Mouse (Mus musculus) lung, postnatal 14 days (tissue): ENCODE measurements around the gene A030005K14Rik.

Experiments
- DNase-seq: peaks from one replicate; pipeline ENCODE4 v3.0.0; 2021

A030005K14Rik gene

DNA sequence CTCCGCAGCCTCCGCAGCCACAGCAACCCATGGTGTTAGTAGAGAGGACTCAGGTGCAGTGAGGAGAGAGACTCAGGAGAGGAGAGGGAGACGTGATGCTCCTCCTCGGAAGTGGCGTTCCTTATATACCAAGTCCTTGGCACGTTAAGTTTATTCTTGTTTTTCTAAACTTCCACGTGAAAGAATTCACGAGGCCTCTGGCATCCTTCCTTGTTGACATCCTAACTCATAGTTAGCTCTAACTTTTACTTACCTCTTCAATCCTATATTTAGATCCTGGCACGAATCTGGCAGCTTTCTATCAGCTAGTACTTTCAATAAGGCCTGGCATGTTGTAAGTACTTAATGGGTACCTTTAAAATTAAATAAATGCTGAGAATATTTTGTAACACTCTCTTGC, at the start of gene A030005K14Rik:
A030005K14Rik (minus strand) TSS at position 101 of the 400 bp plus-strand sequence.
- DNase-seq, result no peak

DNA sequence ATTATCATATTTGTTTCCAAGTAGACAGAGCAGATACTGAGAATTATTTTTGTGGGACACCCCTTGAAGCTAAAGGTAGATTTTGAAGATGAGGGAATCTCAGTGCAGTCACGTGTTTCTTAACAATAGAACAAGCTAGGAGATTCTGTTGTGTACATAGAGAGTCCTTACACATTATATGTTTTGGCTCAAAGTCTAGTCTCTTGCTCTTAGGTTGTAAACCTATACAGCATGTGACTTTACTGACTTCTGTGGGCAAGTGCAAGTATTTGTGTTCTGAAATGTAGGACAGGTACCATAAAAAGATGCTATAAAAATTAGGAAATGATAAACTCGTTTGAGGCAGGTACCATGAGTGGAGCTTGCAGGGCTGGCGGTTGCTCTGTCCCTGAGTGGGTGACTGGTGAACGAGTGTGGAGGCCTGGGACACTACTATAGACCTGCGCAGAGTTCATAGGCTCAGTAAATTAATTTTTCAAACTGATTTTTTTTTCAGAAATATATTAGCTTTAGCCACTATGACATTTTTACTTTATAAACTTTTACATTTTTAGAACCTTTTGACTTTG, 48.3 kb upstream of the A030005K14Rik start:
- no peak for DNase-seq

DNA sequence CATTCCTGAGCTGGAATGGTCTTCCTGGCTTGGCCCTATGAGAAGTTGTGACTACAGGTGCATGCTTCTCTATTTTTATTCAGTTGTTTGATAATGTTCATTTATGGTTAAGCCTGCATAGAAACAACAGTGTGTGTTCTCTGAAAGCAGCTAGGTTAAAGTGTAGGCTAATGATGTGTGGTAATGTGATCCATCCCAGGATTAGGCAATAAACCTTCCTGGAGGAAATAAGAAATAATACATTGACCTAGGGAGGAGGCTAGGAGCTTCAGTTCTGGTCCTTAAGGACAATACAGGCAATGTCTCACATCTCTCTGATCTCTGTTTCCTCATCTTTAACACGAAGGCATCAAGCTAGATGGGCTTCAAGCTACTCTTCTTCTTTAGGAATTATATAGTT, 46.3 kb upstream of the A030005K14Rik start:
- no peak for DNase-seq

DNA sequence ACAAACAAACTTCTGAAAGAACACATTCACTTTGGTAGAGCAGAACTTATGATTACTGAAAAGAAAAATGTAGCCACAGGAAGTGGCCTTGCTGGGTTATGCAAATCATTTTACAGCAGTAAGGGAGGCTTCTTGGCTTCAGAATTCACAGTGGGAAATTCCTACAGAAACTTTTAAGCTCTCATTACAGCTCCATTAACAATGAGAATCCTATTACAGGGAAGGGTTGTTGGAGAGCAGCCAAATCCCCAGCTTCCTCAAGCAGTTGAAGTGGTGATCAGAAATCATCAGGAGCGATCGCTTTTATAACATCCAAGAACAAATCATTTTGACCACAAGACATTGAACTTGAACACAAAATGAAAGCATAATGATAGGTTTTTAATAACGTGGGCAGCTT, 42.7 kb upstream of the A030005K14Rik start:
- DNase-seq, result peak; percentile 5

DNA sequence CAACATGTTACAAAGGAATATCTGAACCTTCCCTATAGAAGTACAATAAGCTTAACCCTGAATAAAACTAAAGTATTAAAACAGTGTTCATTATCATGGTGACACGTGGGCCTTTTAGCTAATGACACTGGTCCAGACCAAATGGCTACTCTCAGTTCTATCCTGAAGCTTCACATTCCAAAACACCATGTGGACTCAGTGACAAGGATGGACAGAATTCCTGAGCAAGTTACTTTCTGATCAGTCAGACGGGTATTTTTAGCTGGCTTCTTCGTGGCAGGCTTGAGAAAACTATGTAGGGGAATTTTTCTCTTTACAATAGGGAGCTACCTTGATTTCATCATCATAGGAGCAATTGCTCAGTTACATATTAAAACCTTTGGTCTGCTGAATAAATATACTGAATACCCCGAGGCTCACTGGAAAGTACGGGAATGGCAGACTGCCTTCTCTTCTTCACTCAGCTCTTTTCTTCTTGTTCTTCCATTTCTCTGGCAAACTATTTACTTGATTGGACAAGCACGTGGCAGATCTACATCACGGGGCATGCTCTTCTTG, 40.5 kb upstream of the A030005K14Rik start:
- DNase-seq, result no peak

GRCm38 (mm10) chr1:83099160-83099559, 40.0 kb upstream of the A030005K14Rik start:
- no peak for DNase-seq

- DNase-seq, result no peak
These were observed 37.8 kb upstream of the A030005K14Rik start for GRCm38 (mm10) chr1:83096935-83097334.

- no peak for DNase-seq
These were observed 32.1 kb upstream of the A030005K14Rik start for GRCm38 (mm10) chr1:83091268-83091667.

DNA sequence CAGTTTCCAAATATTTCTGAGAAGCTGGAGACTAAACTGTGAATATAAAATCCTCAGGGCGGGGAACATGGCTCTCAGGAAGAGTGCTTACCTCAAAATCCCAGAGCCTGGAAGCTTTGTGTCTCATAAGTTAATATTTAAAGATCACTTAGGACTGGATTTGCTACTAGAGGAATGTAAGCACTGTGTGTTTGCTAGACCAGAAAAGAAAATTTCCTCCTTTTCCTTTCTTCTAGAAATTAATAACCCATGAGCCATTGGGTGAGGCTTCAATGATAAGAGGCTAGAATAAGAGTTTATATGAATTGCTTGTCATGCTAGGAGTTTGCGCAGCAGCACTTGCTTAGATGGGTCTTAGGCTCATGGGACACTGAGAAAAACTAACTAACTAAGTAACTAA, 25.6 kb upstream of the A030005K14Rik start:
- no peak for DNase-seq

DNA sequence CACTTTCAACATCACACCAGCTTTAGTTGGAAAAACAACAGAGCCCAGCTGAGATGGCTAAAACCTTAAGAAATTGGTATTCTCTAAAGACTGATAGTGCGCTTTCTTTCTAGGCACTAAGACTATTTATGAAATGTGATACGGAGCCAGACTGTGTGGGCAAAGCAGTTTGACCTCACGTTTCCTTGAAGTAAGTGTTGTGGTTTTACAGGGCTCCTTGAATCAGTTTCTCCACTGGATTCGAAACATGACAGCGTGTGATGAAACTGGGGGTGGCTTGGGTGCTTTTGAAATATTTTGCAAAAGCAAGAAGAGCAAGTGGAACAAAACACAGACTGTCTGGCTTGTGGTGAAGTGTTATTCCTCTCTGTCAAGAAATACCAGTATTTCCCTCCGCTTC, 17.8 kb upstream of the A030005K14Rik start:
- no peak for DNase-seq

- peak; percentile 35 for DNase-seq
These were observed 17.2 kb upstream of the A030005K14Rik start for GRCm38 (mm10) chr1:83076190-83076917.

- no peak for DNase-seq
These were observed 16.5 kb upstream of the A030005K14Rik start for GRCm38 (mm10) chr1:83075526-83076189.

DNA sequence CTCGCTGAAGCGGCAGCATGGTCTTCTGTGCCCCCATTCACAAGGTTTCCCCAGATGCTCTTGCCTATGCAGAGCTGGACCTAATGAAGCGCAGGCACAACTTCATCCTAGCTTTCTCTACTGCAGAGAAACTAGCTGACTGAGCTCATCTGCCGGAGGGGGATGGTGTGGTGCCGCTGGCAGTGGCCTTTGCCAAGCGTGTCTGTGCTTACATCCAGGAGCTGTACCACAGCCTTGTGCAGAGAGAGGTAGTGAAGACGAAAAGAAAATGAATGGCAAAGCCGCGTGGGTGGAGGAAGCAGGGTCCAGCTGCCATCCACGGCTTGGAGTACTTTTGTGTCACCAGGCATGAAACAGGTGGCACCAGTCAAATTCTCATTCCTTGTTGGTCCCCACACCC, 8.0 kb upstream of the A030005K14Rik start:
- no peak for DNase-seq

- no peak for DNase-seq
These were observed 7.4 kb upstream of the A030005K14Rik start for GRCm38 (mm10) chr1:83066577-83066976.

GRCm38 (mm10) chr1:83064851-83065250, 5.7 kb upstream of the A030005K14Rik start:
- peak; percentile 31 for DNase-seq

GRCm38 (mm10) chr1:83060643-83061042, 1.5 kb upstream of the A030005K14Rik start, which contains the start of gene Krtap28-13:
Gene Krtap28-13 (plus strand): TSS chr1:83060930.
- DNase-seq, result no peak

- DNase-seq, result no peak
These were observed 697 bp downstream of the A030005K14Rik start for GRCm38 (mm10) chr1:83058481-83058880.

DNA sequence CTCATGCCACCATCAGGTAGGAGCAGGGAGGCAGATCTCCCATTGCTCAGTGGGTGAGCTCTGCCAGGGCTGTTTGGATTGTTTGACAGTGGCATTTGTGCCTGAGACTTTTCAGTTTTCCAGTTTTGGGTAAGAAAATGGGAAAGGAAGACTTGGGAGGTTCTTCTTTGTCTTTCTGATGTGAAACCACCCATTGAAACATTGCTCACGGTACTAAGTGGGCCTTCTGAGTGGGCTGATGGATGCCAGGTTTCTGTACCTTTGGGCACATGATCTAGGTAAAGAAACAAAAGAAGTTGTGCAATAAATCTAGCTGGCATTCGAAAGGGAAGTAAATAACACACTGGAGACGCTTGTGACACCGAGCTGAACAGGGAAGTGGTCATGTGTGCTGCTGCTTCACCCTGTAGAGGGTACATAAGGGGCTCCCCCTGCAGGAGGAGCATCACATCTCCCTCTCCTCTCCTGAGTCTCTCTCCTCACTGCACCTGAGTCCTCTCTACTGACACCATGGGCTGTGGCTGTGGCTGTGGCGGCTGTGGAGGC, 14.2 kb downstream of the A030005K14Rik start, which contains the start of gene Gm47969:
Gm47969 (plus strand) TSS at position 51 of the 546 bp plus-strand sequence.
- no peak for DNase-seq

- DNase-seq, result no peak
These were observed 16.8 kb downstream of the A030005K14Rik start, which contains the start of gene Krtap28-10 for GRCm38 (mm10) chr1:83042380-83042779. Gene Krtap28-10 (minus strand): TSS chr1:83042480.

- no peak for DNase-seq
These were observed 20.1 kb downstream of the A030005K14Rik start for GRCm38 (mm10) chr1:83039080-83039479.

- peak; percentile 32 for DNase-seq
These were observed 21.0 kb downstream of the A030005K14Rik start, which contains the start of gene Slc19a3 for GRCm38 (mm10) chr1:83038109-83038672. Gene Slc19a3 (minus strand): TSS chr1:83038448.

- no peak for DNase-seq
These were observed 22.1 kb downstream of the A030005K14Rik start for GRCm38 (mm10) chr1:83036892-83037667.
